Mouse (Mus musculus) induced T-regulatory cell, adult 2 months (primary cell): ENCODE results near the gene Ybey.

Experiments used
- DNase-seq: peaks from one replicate; pipeline ENCODE4 v3.0.0-alpha.2; 2012; ENCODE audit warnings: low read depth

Gene Ybey

DNA sequence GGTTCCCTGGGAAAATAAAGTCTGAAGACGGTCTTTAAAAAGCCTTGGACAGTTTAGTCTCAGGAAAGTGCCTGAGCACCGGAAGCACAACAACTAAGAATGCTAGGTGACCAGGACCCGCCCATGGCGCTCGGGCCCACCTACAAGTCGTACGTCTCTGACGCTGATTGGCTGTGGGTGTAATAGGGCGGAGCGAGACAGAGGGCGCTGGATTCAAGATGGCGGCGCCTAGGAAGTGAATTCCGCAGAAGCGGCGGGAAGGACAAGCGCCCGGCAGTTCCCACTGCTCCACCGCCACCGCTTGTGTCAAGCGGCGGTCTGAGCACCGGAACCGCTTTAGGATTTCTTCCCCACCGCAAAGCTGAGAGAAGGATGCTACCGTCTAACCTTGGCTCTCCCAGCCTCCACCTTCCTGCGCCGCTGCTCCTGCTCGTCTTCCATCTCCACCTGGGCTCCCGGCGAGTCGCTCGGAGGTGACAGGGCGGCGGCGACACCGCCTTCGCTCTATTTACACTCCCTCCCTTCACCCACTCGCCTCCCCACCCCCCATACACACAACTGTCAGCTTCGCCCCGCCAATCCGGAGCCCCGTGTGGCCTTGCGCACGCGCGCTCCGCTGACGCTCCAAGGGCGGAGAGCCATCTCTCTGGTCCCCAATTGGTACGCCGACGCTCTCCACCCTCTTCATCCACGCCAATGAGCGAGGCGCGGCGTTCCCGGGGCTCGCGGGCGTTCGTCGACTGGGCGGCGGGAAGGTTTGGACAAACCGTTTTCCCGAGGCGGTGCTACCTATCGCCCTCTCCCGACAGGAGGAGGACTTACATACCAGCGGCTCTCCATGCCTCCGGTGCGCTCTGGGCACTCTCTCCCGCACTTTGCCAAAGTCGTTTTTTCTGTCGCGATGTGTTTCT is 26.5 kb downstream of the Ybey start, which contains the start of gene Pcnt:
TSS of gene Pcnt (minus strand) at position 609 of the 911 bp plus-strand sequence.
- peak; percentile 98 for DNase-seq

DNA sequence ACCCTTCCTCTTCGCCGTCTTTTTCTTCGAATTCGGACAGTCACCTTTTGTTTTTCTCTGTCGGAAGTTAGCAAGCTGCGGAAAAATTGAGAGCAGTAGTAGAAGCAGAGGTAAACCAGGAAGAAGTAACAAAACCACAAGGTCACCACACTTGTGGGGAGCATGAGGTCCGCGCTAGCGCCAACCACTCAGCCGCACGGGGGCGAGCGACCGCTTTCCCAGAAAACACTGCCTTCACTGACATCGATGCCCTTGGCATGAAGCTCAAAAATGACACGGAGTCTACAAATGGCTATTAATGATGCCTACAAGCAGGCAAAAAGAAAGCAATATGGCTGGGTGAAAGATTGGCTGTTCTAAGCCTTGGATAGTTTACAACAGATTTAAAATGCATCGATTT is 28.6 kb downstream of the Ybey start, which contains the start of gene AC141477.1:
TSS of gene AC141477.1 (minus strand) at position 164 of the 400 bp plus-strand sequence.
- DNase-seq: peak; percentile 28

DNA sequence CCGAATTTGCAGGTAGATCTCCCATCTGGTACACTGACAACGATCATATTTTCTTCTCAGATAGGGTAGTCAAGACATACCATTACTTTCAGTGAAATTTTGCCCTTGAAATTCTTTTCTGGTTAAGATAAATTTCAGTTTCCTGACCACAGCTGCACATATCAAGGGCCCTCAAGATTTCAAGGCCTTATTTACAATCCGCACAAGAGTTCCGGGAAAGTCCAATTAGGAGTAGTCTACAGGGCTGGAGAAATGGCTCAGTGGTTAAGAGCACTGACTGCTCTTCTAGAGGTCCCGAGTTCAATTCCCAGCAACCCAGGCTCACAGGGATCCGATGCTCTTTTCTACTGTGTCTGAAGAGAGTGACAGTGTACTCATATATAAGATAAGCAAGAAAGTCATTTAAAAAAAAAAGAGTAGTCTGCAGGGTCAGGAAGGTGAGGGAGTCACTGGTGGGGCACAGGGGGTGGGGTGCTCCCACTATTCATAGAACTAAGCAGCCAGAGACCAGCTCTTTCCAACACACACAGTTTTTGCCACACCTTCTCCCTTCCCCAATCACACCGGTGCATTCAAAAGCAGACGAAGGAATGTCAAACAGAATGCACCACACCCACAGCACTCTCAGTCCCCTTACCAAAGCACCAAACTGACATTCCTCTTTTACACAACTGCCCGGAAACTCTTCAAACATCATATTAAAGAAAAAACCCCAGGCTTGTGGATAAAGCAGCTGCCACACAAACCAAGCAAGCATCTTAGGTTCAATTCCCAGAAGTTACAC is 29.6 kb downstream of the Ybey start:
- no peak for DNase-seq

DNA sequence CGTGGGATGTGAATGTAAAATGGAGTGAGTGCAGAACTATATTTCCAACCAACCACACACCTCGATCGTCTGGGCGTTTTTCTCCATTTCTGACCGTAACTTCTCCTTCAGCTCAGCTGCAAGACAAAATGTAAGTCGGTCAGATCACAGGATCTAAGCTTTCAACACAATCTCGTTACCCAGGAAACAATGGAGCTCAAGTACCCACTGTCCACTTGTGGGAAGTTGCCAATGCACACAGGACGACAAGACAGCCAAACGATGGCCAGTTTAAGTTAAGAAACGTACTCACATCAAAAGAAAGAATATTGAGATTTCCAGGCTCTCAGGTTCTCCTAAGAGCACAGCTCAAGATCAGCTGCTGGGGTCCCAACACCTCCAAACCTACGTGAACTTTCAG is 35.0 kb downstream of the Ybey start:
- no peak for DNase-seq

GRCm38 (mm10) chr10:76425674-76426073 is 43.2 kb downstream of the Ybey start:
- DNase-seq: no peak

- DNase-seq: no peak
These were observed 52.1 kb downstream of the Ybey start for GRCm38 (mm10) chr10:76416811-76417210.
